Mouse (Mus musculus) G1E (cell line): Measurements from ENCODE around the gene Vmn1r33. TPM values are rescaled to one million over a fixed set of nuclear protein-coding genes. Genes with fewer than 3 reads are reported as not detected.
"Not testable (repeated sequence)": the region's sequence is repeated elsewhere in the genome, so short reads cannot be mapped to it uniquely, and the experiment has no call there.

Source experiments
- ATAC-seq: 2 replicates; pipeline ENCODE4 v1.8.0; 2016; ENCODE audit warnings: mild to moderate bottlenecking; ENCODE audit not compliant: insufficient number of reproducible peaks, poor library complexity, low FRiP score, severe bottlenecking; ENCODE audit errors: extremely low read depth
- DNase-seq: peaks from one replicate; pipeline ENCODE4 v3.0.0; 2012; ENCODE audit warnings: low spot score
- H3K27me3 ChIP-seq: 2 replicates; pipeline ENCODE4 v1.6.1; 2012; ENCODE audit warnings: mild to moderate bottlenecking, low read length, inconsistent platforms; ENCODE audit not compliant: insufficient read depth
- H3K36me3 ChIP-seq: replicated peaks from 2 replicates; pipeline ENCODE3; 2012; ENCODE audit warnings: mild to moderate bottlenecking, inconsistent platforms
- H3K4me1 ChIP-seq: 2 replicates; pipeline ENCODE4 v1.6.1; 2012; ENCODE audit warnings: low read depth, low read length, inconsistent platforms, mixed read lengths; ENCODE audit not compliant: insufficient read depth
- H3K4me3 ChIP-seq: 2 replicates; pipeline ENCODE4 v1.5.1; 2012; ENCODE audit warnings: low read depth, mild to moderate bottlenecking, inconsistent platforms, low read length, moderate library complexity, mixed read lengths
- H3K9me3 ChIP-seq: replicated peaks from 2 replicates; pipeline ENCODE4 v1.6.1; 2012; ENCODE audit warnings: inconsistent platforms
- CTCF ChIP-seq: IDR thresholded peaks from 2 replicates; pipeline ENCODE4 v1.5.1; 2012; ENCODE audit warnings: low read depth, low read length, inconsistent platforms, mixed read lengths
- GATA1 ChIP-seq: IDR thresholded peaks from 2 replicates; pipeline ENCODE4 v1.6.1; 2012; ENCODE audit warnings: borderline replicate concordance, low read length, inconsistent platforms, mixed read lengths
- GATA2 ChIP-seq: IDR thresholded peaks from 2 replicates; pipeline ENCODE4 v1.6.1; 2012; ENCODE audit warnings: low read depth, low read length, inconsistent platforms, borderline replicate concordance
- POLR2AphosphoS5 ChIP-seq: IDR thresholded peaks from 2 replicates; pipeline ENCODE4 v1.6.1; 2012; ENCODE audit warnings: low read depth, low read length, inconsistent platforms; ENCODE audit not compliant: insufficient replicate concordance
- TAL1 ChIP-seq: conservative IDR thresholded peaks from 2 replicates; pipeline ENCODE4 v1.6.1; 2012; ENCODE audit warnings: low read depth, low read length, inconsistent platforms, mixed read lengths
- polyA plus RNA-seq: library from polyadenylated mRNA; stranded (reverse); fragments of >175 nt; gene quantifications from 2 replicates; pipeline ENCODE4 v1.2.3, GENCODE M21; 2012
- total RNA-seq, 2 experiments: library from RNA; stranded (forward) in 1 of 2; stranded (reverse) in 1 of 2; fragments of 200-1000 nt in 1 of 2; fragments of >200 nt in 1 of 2; fragmentation: Nextera tagmentation in 1 of 2; gene quantifications; 2 replicates each; pipeline ENCODE4 v1.2.3; 2014 to 2017

Gene Vmn1r33
- total RNA-seq (2014; fragmentation: Nextera tagmentation) (not detected in 2 replicates), total RNA-seq (2017) (0.06 and 0.16 TPM in 2 replicates), polyA plus RNA-seq (not detected in 2 replicates)

DNA sequence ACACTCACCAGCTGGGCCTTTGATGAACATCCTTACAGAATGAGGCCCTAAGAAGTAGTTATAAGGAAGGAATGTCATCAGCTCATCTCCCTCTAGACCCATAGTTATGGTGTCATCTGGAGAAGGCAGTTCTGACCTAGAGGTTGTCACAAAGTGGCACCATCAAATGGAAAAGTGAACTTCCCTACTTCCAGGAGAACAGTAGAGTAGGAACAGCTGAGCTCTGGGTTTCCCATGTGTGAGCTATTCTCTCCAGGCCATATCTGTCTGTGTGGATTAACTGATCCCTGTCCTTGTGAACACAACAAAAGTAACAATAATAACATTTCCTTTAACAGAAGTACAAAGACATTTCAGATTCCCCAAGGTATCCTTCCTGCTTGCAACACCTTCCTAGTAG is at the start of gene Vmn1r33:
Vmn1r33 (minus strand) TSS at position 101 of the 400 bp plus-strand sequence.
- not testable (repeated sequence) for H3K4me1 ChIP-seq, H3K9me3 ChIP-seq, DNase-seq, H3K27me3 ChIP-seq, H3K4me3 ChIP-seq, ATAC-seq, H3K36me3 ChIP-seq

DNA sequence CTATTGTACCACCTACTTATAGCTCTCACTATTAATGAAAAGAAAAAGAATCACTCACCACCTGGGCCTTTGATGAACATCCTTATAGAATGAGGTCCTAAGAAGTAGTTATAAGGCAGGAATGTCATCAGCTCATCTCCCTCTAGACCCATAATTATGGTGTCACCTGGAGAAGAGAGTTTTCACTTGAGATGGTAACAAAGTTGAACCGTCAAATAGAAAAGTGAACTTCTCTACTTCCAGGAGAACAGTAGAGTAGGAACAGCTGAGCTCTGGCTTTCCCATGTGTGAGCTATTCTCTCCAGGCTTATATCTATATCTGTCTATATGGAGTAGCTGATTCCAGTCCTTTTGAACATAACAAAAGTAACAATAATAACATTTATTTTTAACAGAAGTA is 25.7 kb upstream of the Vmn1r33 start, which contains the start of gene Vmn1r34:
Vmn1r34 (minus strand) TSS at position 101 of the 400 bp plus-strand sequence.
- ATAC-seq (no peak), DNase-seq (no peak)
- Histone ChIP-seq H3K9me3 (no peaks in the 10 kb centered on the region), H3K4me3 (no peak within 1 kb of the TSS), H3K4me1 (no peaks in the 10 kb centered on the region), H3K36me3 (no peaks in the 10 kb centered on the region), H3K27me3 (no peaks in the 10 kb centered on the region)
- TF ChIP-seq TAL1 (no peak), POLR2AphosphoS5 (no peak), GATA1 (no peak)

DNA sequence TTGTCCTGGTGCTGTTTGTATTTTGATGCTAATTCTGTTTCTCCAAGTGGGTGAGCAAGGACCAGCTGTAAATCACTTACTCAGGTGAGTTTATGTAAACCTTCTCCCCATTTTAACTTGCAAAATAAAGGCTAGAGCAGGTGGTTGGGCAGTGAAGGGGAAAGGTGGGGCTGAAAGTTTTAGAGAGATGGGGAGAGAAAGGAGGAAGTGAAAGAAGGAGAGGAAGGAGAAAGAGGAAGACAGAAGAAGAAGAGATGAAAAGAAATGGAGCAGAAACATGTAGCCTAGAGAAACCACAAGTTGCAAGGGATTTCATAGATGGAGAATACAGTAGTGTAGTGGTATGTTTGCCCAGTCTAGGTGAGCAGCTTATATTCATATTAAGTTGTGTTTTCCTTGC is 22.3 kb downstream of the Vmn1r33 start:
- ATAC-seq, result no peak
- H3K9me3 ChIP-seq, result no peaks in the 10 kb centered on the region
- DNase-seq, result no peak
- H3K4me3 ChIP-seq, result no peak overlapping the region
- H3K36me3 ChIP-seq, result no peaks in the 10 kb centered on the region
- no peaks in the 10 kb centered on the region for H3K4me1 ChIP-seq
- H3K27me3 ChIP-seq, result no peaks in the 10 kb centered on the region
- TF ChIP-seq GATA2 (no peak), CTCF (no peak), GATA1 (no peak), POLR2AphosphoS5 (no peak), TAL1 (no peak)

Other genes starting within 250 kb of the Vmn1r33 start
- gene Mad2l1, start 82.9 kb downstream of the Vmn1r33 start, total RNA-seq (2014; fragmentation: Nextera tagmentation), result 233 TPM in 2 replicates
- gene Mad2l1, start 82.9 kb downstream of the Vmn1r33 start, total RNA-seq (2017), result 137 and 159 TPM in 2 replicates
- 6.0 and 7.9 TPM in 2 replicates for gene Mad2l1, start 82.9 kb downstream of the Vmn1r33 start, polyA plus RNA-seq
- gene Vmn1r32, start 58.2 kb downstream of the Vmn1r33 start, total RNA-seq (2014; fragmentation: Nextera tagmentation), result not detected in 2 replicates
- gene Vmn1r32, start 58.2 kb downstream of the Vmn1r33 start, total RNA-seq (2017), result 0.05 TPM in 1 of 2 replicates, not detected in the other
- not detected in 2 replicates for gene Vmn1r32, start 58.2 kb downstream of the Vmn1r33 start, polyA plus RNA-seq
- gene Vmn1r34, start 25.6 kb upstream of the Vmn1r33 start, total RNA-seq (2014; fragmentation: Nextera tagmentation), result not detected in 2 replicates
- gene Vmn1r34, start 25.6 kb upstream of the Vmn1r33 start, total RNA-seq (2017), result 0.11 and 0.17 TPM in 2 replicates
- gene Vmn1r34, start 25.6 kb upstream of the Vmn1r33 start, polyA plus RNA-seq, result not detected in 2 replicates
- not detected in 2 replicates for gene Vmn1r35, start 67.6 kb upstream of the Vmn1r33 start, total RNA-seq (2014; fragmentation: Nextera tagmentation)
- 0.05 and 0.12 TPM in 2 replicates for gene Vmn1r35, start 67.6 kb upstream of the Vmn1r33 start, total RNA-seq (2017)
- not detected in 2 replicates for gene Vmn1r35, start 67.6 kb upstream of the Vmn1r33 start, polyA plus RNA-seq
- not detected in 2 replicates for gene Vmn1r36, start 100.9 kb upstream of the Vmn1r33 start, total RNA-seq (2014; fragmentation: Nextera tagmentation)
- gene Vmn1r36, start 100.9 kb upstream of the Vmn1r33 start, total RNA-seq (2017), result 0.16 TPM in 1 of 2 replicates, not detected in the other
- gene Vmn1r36, start 100.9 kb upstream of the Vmn1r33 start, polyA plus RNA-seq, result not detected in 2 replicates
- not detected in 2 replicates for gene Vmn1r37, start 111.1 kb upstream of the Vmn1r33 start, total RNA-seq (2014; fragmentation: Nextera tagmentation)
- gene Vmn1r37, start 111.1 kb upstream of the Vmn1r33 start, total RNA-seq (2017), result not detected in 2 replicates
- gene Vmn1r37, start 111.1 kb upstream of the Vmn1r33 start, polyA plus RNA-seq, result not detected in 2 replicates
- not detected in 2 replicates for gene Vmn1r38, start 164.3 kb upstream of the Vmn1r33 start, total RNA-seq (2014; fragmentation: Nextera tagmentation)
- gene Vmn1r38, start 164.3 kb upstream of the Vmn1r33 start, total RNA-seq (2017), result 0.06 and 0.11 TPM in 2 replicates
- not detected in 2 replicates for gene Vmn1r38, start 164.3 kb upstream of the Vmn1r33 start, polyA plus RNA-seq
- not detected in 2 replicates for gene Vmn1r39, start 192.3 kb upstream of the Vmn1r33 start, total RNA-seq (2014; fragmentation: Nextera tagmentation)
- 0.17 and 0.22 TPM in 2 replicates for gene Vmn1r39, start 192.3 kb upstream of the Vmn1r33 start, total RNA-seq (2017)
- gene Vmn1r39, start 192.3 kb upstream of the Vmn1r33 start, polyA plus RNA-seq, result not detected in 2 replicates